Mouse (Mus musculus) lung, adult 2 months (tissue): ENCODE measurements around the gene Bdkrb1. TPM values are rescaled to one million over a fixed set of nuclear protein-coding genes. Genes with fewer than 3 reads are reported as not detected.

Experiments used
- DNase-seq: peaks from one replicate; pipeline ENCODE4 v3.0.0; 2022
- H3K4me1 ChIP-seq: fragments of 200-500 bp; 2 replicates; pipeline ENCODE4 v1.6.1; 2011; ENCODE audit warnings: low read length; ENCODE audit not compliant: control insufficient read depth, insufficient read depth
- H3K4me3 ChIP-seq: fragments of 200-500 bp; replicated peaks from 2 replicates; pipeline ENCODE3; 2011; ENCODE audit warnings: low read depth, mild to moderate bottlenecking, control low read depth, low read length; ENCODE audit errors: extremely low read depth
- CTCF ChIP-seq: fragments of 200-500 bp; IDR thresholded peaks from 2 replicates; pipeline ENCODE4 v1.5.1; 2011; ENCODE audit warnings: mild to moderate bottlenecking, low read length, control low read depth; ENCODE audit not compliant: insufficient read depth
- POLR2A ChIP-seq: fragments of 200-500 bp; IDR thresholded peaks from 2 replicates; pipeline ENCODE4 v1.6.1; 2011; ENCODE audit warnings: low read depth, mild to moderate bottlenecking, control low read depth, low read length, borderline replicate concordance; ENCODE audit errors: extremely low read depth
- WGBS: fragments of 180-500 bp; shearing (Covaris S2); methylation state at CpG from one replicate; pipeline ENCODE4 v1.1.7; 2018; 5-methylcytosine and 5-hydroxymethylcytosine counted together
- polyA plus RNA-seq: library from polyadenylated mRNA; depleted of rRNA; stranded (reverse); fragments of >200 nt; gene quantifications from 2 replicates; pipeline ENCODE4 v1.2.3, GENCODE M21; 2012; rRNA removed

Bdkrb1 gene
- polyA plus RNA-seq, 1 experiment = 2.9 TPM

DNA sequence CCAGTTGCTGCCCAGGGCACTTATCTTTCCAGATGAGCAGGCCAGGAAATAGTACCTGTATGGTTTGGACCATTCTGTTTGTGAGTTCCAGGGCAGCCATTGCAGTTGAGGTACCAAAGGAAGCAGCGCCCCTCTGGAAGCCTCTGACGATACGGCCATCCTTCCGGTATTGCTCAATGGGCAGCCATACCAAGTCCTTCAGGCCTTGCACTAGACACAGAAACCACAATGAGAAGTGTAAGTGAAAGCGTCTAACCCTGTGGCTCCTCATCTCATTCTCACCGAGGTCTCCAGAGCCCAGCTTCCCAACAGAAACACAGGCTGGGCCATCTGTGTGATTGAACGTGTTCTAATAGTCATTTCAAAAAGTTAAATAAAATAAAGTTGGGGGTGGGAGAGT, 19.2 kb downstream of the Bdkrb1 start:
- WGBS = 88% methylated on average over 7 of the region's 7 CpGs
- H3K4me3 ChIP-seq = no peak overlapping the region
- no peaks in the 10 kb centered on the region for H3K4me1 ChIP-seq
- no peak for TF ChIP-seq CTCF
- no peak for TF ChIP-seq POLR2A
- DNase-seq = no peak

DNA sequence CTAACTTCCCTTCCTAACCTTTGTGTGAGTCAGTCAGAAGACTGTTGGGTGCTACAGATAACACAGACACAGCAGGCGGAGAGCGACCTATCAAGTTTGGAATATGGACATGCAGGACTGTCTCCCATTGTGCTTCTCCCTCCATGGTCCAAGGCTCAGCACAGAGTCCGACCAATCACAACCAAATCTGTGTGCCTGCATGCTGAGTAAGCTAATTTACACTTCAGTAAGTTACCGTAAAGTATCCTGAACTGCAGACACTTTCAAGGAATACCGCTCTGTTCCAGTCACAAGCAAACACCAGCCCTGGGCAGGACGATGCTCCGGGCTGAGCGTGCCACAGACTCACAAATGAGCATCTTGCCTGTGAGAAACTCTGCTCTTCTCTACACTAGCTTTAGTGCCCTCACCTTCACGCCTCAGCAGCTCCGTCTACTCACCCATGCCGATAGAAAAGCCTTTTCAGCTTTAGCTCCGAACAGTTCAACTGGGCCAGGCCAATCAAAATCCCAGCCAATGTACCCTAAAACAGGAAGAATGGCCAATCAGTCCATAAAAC, 20.2 kb downstream of the Bdkrb1 start:
- H3K4me1 ChIP-seq = no peaks in the 10 kb centered on the region
- no peak overlapping the region for H3K4me3 ChIP-seq
- DNase-seq = no peak
- TF ChIP-seq POLR2A (no peak), CTCF (no peak)
- WGBS = 93% methylated on average over 12 of the region's 12 CpGs

GRCm38 (mm10) chr12:105625798-105626197, 22.9 kb downstream of the Bdkrb1 start:
- DNase-seq = no peak
- WGBS = 67% methylated on average over 7 of the region's 7 CpGs
- TF ChIP-seq POLR2A (no peak), CTCF (no peak)
- Histone ChIP-seq H3K4me1 (no peaks in the 10 kb centered on the region), H3K4me3 (no peak overlapping the region)

GRCm38 (mm10) chr12:105634374-105635067, 31.6 kb downstream of the Bdkrb1 start:
- H3K4me3 ChIP-seq = no peak overlapping the region
- WGBS = 96% methylated on average over 13 of the region's 13 CpGs
- TF ChIP-seq POLR2A (no peak), CTCF (no peak)
- H3K4me1 ChIP-seq = no peaks in the 10 kb centered on the region
- DNase-seq = no peak

DNA sequence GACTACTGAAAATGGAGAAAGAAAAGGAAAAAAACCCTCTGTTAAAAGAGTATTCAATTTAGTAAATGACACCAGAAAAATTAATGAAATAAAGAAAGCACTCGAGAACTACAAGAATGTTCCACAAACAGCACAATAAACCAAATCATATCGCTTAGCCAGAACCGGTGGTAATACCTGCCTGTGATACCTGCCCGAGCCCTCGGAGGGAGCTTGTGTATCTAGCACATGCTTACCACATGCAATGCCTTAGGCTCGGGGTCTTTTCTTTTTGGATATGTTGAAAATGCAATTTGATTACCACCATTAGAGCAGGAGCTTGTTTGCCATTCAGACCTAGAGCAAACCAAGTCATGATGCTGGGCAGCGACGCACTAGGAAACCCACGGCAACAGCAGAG, 33.7 kb downstream of the Bdkrb1 start:
- TF ChIP-seq POLR2A (no peak), CTCF (no peak)

GRCm38 (mm10) chr12:105637554-105637953, 34.7 kb downstream of the Bdkrb1 start:
- Histone ChIP-seq H3K4me1 (no peaks in the 10 kb centered on the region), H3K4me3 (no peak overlapping the region)
- DNase-seq = no peak
- TF ChIP-seq POLR2A = no peak
- WGBS = 76% methylated on average over 4 of the region's 4 CpGs

More for the DNA sequence above, 33.7 kb downstream of the Bdkrb1 start:
- WGBS = 91% methylated on average over 9 of the region's 9 CpGs
- Histone ChIP-seq H3K4me3 (no peak overlapping the region), H3K4me1 (no peaks in the 10 kb centered on the region)
- DNase-seq = no peak

- Histone ChIP-seq H3K4me1 (no peaks in the 10 kb centered on the region), H3K4me3 (no peak overlapping the region)
- WGBS = 57% methylated on average over 11 of the region's 11 CpGs
- DNase-seq = no peak
- no peak for TF ChIP-seq POLR2A
- no peak for TF ChIP-seq CTCF
Measured at GRCm38 (mm10) chr12:105642770-105643321, 40.0 kb downstream of the Bdkrb1 start.

Other genes starting within 250 kb of the Bdkrb1 start
- gene D430019H16Rik, start 149.2 kb upstream of the Bdkrb1 start, polyA plus RNA-seq = 6.3 and 8.2 TPM in 2 replicates
- gene Bdkrb2, start 39.9 kb upstream of the Bdkrb1 start, polyA plus RNA-seq = 3.7 and 4.8 TPM in 2 replicates
- 7.3 and 10.9 TPM in 2 replicates for gene Gskip, start 81.7 kb downstream of the Bdkrb1 start, polyA plus RNA-seq
- gene Atg2b, start 82.1 kb downstream of the Bdkrb1 start, polyA plus RNA-seq = 11.1 and 12.6 TPM in 2 replicates
- 5.0 and 7.1 TPM in 2 replicates for gene Ak7, start 102.9 kb downstream of the Bdkrb1 start, polyA plus RNA-seq
- 40.4 and 51.8 TPM in 2 replicates for gene Papola, start 181.6 kb downstream of the Bdkrb1 start, polyA plus RNA-seq